Mouse (Mus musculus) thymus, adult 18-20 months (tissue): ENCODE data around the gene Eif4e1b.

ENCODE experiments used
- DNase-seq, 2 experiments: peaks; one replicate each; pipeline ENCODE4 v3.0.0; 2022; ENCODE audit warnings: mixed read lengths in 2 of 2

The Eif4e1b gene

GRCm38 (mm10) chr13:54803010-54803409, 19.2 kb downstream of the Eif4e1b start:
- no peak for DNase-seq

DNA sequence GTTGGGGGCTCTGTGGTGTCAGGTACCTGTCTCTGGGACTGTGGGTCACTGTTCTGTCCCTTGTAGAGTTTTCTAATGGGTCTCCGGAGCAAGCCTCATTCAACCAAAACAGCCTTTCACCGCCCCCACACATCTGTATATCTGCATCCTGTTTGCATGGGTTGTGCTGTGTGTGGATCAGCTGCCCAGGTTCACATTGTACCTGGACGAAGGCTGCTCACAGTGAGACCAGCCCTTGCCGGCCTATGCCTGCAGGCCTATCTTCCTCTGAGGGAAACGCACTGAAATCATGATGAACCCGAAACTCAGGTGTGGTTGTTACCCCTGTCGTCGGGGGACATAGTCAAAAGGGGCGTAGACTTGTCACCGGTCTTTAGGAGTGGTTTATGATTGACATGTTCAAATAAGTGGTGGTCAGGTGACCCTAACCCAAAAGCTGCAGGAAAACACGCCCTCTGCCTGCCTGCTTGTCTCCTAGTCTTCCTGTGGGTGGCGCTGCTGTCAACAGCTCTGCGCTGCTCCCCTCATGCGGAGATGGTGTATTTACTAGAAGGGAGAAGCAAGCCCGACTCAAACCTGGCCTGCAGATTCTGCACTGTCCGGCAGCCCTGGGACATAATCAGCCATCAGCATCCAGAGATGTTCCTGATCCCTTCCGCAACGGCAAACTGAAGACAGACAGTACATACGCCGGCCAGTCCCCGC, 21.5 kb downstream of the Eif4e1b start:
- no peak for DNase-seq

DNA sequence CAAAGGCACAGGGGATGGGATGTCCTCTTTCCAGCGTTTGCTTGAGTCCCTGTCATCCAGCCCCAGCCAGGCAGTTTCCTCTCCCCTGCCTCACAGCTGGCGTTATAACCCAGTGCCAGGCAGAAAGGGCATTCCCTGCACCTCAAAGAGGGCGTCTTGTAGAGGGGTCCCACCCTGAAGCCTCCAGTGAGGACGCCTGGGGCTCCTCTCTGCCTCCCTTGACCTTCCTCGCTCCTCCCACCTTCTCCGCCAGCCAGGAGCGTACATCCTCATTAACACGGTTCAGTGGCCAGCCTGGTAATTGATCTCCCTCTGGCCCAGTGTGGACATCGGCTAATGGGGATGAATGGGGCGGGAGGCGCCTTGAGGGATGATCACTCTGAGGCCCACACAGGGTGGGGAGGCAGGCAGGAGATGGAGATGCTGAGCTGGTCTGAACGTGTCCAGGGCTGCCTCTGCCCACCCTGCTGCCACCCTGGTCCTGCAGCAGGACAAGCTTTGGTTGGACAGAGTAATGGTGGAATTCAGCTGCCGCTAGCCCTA, 22.7 kb downstream of the Eif4e1b start:
- no peak for DNase-seq

DNA sequence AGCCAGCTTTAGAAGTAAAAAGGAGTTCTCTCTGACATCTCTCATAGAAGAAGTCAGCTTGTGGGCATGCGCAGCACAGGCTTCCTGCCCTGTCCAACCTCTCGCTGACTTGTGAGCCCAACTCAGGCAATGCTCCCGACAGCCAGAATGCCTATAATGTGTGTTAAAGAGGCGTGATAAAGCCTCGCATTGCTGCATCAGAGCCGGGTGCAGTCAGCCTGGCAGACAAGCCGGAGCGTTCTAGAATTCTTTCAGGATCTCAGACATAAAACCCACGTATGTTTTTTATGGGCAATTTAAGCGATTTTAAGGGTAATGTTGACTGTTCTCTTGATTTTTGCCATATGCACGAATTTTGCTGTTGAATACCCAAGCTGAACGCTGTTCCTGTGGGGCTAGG, 24.3 kb downstream of the Eif4e1b start:
- no peak for DNase-seq

GRCm38 (mm10) chr13:54811476-54811875, 27.7 kb downstream of the Eif4e1b start:
- no peak for DNase-seq

DNA sequence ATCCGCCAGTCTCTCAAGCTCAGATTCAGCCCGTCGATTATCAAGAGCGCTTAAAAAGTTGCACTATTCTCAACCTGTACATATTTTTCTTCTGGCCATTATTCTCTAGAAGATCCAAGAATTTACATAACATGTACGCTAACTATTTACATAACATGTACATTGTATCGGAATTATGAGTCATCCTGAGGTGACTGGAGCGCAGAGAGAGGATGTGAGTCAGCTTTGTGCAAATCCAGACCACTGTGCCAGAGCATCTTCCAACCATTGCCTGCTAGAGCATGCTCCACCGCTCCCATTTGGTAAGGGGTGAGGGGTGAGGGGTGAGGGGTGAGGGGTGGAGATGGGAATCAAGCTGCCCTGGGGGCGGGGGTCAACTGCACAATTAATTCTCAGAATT, 29.6 kb downstream of the Eif4e1b start:
- DNase-seq = no peak

- DNase-seq = no peak
Measured at GRCm38 (mm10) chr13:54818399-54819254, 34.8 kb downstream of the Eif4e1b start.

DNA sequence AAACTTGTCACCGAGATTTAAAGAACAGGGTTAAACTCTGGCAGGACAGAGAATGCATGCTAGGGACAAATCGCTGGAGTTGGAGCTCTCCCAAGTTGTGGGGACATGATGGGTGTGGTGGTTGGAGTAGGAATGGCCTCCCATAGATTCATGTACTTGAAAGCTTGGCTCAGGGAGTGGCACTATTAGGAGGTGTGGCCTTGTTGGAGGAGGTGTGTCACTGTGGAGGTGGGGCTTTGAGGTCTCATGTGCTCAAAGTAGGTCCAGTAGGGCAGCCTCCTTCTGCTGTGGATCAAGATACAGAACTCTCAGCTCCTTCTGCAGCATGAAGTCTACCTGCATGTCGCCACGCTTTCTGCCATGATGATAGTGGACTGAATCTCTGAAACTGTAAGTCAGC, 37.3 kb downstream of the Eif4e1b start:
- DNase-seq = no peak

GRCm38 (mm10) chr13:54821931-54822330, 38.1 kb downstream of the Eif4e1b start:
- no peak for DNase-seq

DNA sequence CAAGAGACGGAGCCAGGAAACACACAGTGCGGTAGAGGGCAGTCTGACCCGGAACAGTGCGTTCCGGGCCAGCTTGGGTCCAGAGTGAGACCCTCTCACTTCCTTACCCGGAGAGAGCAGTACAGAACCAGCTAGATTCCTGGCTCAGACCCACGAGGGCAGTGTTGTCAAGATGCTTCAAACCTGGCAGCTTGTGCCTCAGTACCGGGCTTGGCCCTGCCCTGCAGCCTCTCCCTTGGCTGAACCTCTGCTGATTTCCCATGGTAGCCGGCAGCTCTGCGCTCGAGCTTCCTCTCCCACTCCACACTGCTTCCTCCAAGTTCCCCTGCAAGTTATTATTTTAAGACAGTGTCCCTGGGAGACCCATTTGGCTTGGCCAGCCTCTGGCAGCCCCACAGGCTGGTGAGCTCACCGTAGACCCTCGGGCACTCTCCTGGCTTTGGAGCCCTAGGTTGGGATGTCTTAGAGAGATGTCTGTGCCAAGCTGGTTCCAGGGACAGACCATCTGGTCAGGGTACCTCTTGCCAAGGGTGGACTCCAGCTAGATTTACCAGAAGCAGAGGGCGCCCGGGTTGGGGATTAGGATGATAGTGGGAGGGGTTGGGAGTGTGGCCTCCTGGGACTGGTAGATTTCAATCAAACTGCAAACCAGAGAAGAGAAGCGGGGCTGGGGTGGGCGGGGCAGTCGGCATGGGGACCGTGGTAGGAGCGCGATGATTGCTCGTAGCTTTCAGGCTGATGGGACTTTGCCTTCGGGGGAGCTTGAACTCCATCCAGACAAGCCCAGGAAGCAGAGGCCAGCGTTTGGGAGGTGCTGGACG, 40.5 kb downstream of the Eif4e1b start:
- no peak for DNase-seq

- no peak for DNase-seq
Measured at GRCm38 (mm10) chr13:54827992-54828391, 44.2 kb downstream of the Eif4e1b start.

DNA sequence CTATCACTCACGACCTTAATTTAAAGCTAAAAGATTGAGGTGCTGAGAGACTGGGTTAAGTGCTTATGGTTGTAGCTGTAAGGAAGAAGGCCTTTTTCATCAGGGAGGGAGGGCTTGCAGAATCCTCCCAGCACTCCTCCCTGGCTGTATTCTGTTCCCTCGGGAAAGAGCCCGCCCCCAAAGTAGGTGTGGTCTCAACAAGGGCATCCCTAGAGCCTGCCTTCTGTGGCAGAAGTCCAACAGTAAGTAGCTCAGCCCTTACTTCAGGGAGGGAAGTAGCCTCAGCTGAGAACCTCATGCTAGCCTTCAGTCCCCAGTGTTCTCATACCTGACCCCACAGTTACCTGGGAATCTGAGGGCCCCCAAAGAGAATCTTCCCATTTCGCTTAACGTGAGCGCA, 44.7 kb downstream of the Eif4e1b start:
- DNase-seq = no peak

- no peak for DNase-seq
Measured at GRCm38 (mm10) chr13:54829450-54829849, 45.7 kb downstream of the Eif4e1b start.

- no peak for DNase-seq
Measured at GRCm38 (mm10) chr13:54836351-54837030, 52.7 kb downstream of the Eif4e1b start.

DNA sequence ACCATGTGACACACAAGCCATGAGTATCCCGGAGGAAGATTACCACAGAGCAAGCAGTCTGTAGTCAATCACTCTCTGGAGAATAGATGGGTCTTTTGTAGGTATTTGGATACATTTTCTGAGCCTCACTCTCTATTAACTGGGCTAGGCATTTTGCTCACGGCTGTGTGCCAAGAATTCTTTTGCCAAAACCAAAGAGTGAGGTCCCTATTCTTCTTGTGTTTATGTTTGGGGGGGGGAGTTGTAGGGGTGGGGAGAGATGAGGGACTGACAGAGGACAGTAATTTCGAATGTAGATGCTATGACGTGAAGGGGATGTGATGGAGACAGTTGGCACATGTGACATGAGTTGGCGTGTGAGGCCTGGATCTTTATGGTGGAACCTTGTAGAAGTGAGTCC, 53.3 kb downstream of the Eif4e1b start:
- DNase-seq = no peak

DNA sequence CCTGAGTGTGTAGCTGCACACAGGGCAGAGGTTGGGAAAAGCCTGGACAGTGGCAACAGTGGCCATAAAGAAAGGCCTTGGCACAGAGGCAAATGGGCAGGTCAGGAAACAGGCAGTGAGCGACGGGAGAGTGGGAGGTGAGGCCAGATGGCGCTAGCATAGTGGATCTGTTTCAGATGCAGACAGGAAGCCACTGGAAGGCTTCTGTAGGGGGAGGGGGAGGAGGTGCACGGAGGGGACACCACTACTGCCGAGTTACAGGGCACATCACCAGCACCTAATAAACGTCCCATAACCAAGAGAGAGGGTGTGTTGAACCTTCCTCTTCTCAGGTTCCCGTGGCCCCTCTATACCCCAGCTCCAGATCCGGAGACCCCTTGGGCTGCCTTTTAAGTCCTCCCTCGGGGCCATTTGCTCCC, 53.7 kb downstream of the Eif4e1b start:
- no peak for DNase-seq
